Mouse (Mus musculus): ENCODE data around the gene Pih1d1.

The Pih1d1 gene

DNA sequence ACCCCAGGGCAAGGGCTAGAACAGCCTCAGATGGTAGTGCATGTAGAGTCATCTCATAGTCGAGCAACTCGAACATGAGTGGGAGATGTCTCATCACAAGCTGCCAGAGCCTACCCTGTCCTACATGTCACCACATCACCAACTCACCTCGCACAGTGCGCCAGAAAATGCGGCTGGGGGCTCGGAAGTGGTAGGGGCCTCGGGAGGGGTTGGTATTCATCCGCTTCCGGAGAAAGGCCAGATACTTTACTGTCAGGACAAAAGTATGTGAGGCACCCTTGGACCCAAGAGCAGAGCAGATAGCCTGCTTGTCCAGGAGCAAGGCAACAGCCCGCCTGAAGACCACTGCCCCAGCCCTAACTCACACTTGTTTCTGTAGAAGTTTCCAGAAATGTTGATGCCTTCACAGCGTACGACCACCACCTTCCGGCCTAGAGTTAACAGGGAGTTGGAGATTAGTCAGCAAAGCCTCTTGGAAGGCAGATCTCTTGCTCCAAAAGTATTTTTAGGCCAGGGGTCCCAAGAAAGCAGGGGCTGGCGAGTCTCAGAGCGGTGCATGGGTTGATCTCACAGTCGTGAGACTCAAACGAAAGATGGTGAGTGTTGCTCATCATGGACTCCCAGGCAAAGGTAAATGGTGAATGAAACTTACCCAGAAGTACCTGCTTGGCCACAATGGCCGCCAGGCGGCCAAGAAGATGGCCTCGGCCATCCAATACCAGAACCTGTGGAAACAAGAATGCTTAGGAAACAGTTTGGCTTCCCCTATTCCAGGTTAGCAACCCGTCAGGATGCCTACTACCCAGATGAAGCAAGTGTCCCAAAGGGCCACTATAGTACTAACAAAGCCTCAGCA is 27.0 kb upstream of the Pih1d1 start:
- DNase-seq (ENCODE audit: low spot score): no peak

DNA sequence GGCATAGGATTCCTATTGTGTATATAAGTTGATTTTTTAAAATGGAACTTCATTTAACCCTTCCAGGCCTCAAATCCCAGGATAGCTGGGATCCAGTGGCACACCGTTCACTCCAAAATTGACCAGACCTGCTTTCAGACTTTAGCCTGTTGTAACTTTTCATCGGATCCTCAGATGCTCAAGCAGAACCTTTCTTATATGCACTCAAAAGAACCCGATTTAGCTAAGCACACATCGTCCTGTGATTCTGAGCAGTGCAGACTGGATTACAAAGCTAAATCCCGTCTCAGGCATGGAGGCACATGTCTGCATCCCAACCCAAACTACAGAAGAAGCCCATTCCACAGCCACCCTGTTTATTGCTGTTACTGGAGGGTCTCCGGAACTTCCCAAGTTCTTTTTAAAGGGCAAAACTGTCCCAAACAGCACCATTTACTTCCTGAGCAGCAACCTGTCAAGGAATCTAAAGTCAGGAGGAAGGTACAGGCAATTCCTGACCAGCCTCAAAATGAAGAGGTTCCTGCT is 26.3 kb upstream of the Pih1d1 start:
- no peak for DNase-seq (ENCODE audit: low spot score)

DNA sequence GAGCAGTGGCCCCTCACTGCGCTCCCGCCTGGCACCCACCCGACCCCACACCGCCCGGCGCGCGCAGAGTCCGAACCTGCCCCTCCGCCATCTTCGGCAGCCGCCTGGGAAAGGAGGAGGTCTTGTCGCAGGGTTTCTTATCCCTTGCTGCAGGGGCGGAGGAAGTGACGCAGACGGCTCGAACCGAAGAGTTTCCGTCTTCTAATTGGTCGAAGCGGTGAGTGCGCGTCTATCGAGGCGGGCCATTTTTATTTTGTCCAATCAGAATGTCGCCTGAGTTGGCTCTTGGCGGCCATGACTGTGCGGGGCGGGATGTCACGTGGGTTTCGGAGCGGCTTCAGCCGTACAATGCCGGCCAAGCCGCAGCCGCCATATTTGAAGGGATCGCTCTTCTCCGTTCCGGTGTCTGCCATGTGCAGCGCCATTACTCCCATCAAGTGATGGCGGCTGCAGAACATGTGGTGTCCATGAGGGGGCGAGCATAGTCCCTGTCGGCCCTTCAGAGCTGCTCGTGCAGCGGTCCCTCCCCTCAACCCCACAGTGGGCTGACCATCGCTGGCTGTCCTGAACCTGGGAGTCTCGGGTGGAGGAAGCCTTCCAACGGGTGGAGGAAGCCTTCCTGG is 25.4 kb upstream of the Pih1d1 start, which contains the start of gene Rpl13a:
TSS of gene Rpl13a (minus strand) at position 138 of the 623 bp plus-strand sequence.
- peak; percentile 97 for DNase-seq (ENCODE audit: low spot score)

DNA sequence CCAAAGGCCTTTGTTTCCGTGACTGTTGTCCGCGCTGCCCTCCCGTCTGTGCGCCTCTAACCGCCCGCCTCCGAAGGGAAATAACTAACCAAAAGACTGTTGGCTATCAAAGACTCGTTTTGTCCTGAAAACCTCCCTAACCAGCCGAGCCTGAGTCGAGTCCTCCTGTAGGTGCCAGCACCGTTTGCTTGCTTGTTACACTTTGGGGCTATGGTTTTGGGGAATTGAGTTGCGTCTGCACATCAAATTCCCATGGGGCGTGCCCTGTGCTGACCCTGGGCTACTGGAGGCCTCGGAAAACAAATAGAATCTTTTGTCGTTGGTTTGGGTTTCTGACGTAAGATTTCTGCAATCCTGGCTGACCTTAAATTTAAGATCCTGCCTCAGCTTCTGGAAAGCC is 24.8 kb upstream of the Pih1d1 start:
- DNase-seq (ENCODE audit: low spot score): peak; percentile 80

DNA sequence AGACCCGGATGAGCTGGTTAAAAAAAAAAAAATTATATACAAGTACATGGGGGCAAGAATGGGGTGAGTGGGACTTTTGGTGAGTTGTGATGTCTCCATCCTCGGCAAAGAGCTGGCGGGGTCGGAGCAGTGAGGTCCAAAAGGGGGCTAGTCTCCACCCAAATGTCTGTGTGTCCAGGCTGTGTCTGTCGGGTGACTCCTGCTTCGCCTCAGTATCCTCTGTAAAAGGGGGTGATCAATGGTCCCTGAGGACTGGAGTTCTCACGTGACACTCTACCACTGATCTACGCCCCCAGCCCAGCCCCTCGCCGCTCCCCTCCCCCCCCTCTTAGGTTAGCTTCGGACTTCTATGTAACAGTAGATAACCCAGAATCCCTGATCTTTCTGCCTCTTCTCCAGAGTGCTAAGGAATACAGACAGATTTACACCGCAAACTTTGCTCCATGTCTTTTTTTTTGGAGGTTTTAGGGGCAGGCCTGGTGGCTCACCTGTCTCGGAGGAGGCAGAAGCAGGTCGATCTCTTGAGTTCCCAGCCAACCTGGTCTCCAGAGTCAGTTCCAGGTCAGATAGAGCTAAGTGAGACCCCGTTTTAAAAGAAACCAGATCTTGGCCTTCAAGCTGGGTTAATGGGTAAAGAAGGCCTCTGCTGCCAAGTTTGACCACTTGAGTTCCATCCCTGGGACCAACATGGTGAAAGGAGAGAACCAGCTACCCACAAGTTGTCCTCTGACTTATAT is 24.2 kb upstream of the Pih1d1 start:
- no peak for DNase-seq (ENCODE audit: low spot score)

DNA sequence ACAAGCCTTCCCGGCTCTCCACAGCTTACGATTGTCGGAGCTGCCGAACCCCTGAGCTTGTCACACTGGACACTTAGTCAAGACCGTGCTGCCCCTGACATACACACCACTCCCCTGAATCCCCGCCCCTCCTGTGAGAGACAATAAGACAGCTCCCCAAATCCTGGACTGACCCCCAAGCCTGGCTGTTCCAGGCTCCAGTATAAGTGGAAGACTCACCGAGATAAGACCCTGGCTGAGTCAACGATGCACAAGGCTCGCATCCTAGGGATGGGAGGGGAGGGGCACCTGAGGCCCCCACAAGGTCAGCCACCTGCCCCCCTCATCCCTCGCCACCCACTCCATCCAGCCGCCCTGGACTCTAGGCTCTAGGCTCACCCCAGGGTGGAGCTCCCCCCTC is 22.3 kb upstream of the Pih1d1 start:
- peak; percentile 43 for DNase-seq (ENCODE audit: low spot score)

DNA sequence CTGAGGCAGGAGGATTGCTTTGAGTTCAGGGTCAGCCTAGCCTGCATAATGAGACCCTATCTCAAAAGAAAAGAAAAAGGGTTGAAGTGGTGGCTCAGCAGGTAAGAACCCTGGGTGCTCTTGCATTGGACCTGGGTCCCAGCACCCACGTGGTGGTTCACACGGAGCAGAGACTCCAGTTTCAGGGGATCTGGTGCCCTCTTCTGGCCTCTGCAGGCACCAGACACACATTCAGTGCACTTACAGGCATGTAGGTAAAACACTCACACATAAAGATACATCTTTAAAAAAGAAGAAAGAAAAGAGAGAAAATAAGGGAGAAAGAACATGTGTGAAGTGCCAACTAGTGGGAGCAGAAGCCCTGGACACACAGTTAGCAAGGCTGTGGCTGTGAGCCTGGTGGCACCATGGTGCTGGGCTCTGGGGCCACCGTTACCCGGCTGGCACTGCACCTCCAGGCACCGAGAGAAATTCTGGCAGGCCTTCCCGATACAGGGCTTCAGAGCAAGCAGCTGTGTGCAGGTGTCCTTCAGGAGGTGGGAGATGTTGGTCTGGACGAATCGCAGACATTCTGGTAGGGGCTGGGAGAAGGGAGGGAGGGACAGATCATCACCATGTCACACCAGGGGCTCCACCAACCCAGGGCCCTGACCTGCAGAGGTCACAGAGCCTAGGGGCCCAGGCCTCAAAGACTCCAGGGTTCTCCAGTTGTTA is 20.5 kb upstream of the Pih1d1 start:
- no peak for DNase-seq (ENCODE audit: low spot score)

DNA sequence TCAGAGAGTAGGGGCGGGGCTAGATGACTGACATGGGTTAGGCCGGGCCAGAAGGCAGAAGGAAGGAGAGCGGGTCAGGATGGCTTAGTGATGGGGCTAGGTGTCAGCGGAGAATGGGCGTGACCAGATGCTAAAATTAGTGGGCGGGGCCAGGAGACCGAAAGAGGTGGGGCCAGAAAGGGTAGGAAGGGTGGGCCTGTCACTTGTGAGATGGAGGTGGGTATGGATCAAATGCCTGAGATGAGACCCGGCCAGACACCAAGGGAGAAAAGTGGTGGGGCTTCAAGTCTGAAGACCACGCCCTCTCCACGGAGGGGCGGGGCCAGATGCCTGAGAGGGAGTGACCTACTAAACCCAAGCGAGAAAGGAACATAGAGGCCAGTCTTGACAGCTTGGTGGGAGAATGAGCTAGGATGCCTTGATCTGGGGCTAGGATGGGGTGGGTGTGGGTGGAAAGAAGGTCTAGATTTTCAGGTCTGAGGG is 19.5 kb upstream of the Pih1d1 start:
- peak; percentile 82 for DNase-seq (ENCODE audit: low spot score)

DNA sequence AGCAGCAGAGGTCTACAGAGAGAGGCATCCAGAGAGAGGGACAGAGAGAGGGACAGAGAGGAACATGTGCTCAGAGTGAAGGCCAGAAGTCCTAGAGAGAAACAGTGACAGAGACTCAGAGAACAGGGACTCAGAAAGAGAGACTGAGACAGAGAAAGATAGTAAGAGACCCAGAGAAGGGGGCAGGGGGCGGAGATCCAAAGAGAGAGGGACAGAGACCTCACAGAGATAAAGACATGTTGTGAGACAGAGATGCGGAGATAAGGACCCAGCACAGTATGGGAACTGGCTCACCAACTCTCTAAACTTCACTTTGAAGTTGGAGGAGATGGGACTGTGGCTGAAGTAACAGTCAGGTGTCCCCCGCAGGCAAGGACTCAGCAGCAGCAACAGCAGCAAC is 18.7 kb upstream of the Pih1d1 start:
- no peak for DNase-seq (ENCODE audit: low spot score)

DNA sequence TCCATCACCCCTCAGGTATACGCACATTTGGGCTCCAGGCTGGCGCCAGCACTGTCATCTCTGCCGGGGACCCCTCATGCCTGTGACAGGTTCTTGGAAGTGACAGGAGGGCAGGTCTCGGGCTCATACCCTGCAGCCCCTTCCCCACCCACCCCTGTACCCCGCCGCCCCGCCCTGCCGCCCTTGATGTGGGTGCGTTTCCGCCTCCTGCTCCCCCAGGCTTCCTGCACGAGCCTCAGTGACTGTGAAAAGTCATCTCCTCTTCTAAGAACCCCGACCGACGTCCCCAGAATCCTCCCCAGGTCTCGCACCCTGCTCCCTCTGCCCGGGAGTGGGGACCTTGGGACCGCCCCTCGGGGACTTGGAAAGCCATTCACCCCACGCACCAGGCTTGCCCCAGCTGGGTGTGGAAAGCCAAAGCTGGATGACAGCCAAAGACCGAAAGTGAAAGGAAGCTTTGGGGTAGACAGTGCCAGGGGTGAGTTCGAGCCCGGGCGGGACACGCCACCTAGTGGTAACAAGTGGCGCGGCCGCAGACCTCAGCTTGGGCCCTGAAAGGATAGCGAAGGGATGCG is 18.0 kb upstream of the Pih1d1 start, which contains the start of the genes Gm45713 and Flt3l:
TSS of gene Gm45713 (minus strand) at position 239 of the 575 bp plus-strand sequence.
TSS of gene Flt3l (minus strand) at position 440 of the 575 bp plus-strand sequence.
- peak; percentile 94 for DNase-seq (ENCODE audit: low spot score)

DNA sequence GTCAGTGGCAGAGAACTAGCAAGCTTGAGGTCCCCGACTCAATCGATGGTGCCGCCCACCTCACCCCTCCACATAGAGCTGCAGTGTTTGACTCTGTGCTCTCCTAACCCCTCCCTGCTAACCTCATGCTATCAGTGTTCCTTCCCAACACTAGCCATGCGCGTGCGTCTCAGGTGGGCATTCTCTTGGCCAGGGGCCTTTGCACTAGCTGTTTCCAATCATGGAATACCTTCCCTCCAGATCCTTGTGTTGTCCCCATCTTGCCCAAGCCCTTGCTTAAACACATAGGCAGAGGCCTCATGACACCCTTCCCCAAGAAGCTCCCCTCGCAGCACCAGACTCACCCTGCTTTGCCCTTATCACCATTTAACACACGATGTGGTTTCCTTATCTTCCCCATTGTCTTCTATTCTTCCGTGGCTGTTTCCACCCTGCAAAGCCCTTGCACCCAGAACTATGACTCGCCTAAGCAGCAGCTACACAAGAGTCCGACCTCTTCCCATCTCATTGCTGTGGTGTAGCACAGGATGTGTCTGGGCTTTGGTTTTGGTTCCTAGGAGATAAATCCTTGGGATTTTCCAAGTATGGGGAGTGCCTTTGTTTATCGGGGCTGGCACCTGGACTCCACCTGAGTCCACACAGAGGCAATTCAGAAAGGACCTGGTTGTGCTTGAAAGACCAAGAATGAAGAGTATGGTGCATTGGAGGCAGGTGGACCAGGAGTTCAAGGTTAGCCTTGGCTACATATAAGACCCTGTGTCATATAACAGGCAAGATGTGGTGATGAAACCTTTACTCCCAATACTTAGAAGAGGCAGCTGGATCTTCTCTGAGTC is 16.7 kb upstream of the Pih1d1 start:
- DNase-seq (ENCODE audit: low spot score): no peak

DNA sequence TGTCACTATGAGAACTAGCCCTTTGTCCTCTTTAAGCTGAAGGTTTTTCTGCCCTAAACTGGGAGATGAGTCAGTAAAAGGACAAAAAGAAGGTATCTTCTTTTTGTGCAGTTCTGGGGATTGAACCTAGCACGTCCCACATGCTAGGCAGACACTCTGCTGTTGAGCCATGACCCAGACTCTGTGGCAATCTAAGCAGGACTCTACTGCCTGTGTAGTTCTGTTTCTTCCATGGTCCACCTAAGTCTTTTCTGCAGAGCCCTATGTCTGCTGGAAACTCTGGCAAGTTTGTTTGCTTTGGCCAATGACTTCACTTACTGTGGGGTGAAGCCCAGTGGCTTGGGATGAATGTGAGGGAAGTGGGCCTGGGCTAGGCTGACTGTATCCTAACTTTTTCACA is 15.7 kb upstream of the Pih1d1 start:
- no peak for DNase-seq (ENCODE audit: low spot score)

DNA sequence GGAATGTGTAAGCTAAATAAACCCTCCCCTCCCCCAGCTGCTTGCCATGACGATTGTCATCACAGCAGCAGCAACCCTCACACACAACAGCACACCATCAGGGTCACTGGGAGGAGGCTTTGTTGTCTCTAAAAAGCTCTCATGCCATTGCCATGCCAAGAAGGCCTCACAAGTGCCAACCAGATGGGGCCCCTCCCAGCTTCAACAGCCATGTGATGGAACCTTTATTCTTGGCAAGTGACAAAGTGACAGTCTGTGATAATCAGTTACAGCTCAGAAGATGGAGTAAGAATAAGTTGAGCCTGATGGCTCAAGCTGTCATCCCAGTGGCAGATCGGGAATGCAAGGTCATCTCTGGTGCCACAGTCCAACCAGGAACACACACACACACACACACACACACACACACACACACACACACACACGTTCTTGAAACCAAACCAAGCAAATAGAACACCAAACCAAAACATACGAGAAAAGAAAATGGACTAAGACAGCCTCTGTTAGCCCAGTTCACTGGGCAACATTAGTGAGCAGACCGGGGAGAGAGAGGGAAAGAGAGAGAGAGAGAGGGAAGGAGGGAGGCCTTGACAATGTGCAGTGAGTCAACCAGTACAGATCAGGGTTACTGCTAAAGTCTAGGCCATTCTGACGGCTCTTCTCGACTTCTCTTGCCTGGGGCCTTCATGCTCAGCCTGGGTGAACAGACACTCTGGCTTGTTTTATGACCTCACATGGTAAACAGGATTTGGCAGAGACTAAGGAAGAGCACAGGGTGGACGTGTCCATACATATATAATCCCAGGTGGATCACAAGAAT is 14.0 kb upstream of the Pih1d1 start:
- DNase-seq (ENCODE audit: low spot score): no peak

DNA sequence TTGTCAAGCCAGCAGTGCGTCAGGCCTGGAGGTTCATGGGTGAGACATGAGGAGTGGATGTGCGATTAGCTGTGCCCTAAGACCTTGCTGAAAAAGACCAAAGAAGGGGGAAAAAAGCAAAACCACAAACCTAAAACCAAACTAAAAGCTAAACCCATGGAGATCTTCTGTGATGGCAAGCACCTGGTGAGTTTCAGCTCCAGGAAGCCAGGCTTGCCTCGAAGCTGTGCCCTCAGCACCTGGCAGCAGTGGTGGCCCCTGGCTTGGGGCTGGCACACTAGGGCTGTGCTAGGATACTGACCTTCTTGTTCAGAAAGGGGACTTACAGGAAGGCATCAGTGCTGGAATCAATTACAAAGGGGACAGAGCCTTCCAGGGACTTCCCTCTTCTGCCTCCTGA is 12.8 kb upstream of the Pih1d1 start:
- DNase-seq (ENCODE audit: low spot score): no peak

DNA sequence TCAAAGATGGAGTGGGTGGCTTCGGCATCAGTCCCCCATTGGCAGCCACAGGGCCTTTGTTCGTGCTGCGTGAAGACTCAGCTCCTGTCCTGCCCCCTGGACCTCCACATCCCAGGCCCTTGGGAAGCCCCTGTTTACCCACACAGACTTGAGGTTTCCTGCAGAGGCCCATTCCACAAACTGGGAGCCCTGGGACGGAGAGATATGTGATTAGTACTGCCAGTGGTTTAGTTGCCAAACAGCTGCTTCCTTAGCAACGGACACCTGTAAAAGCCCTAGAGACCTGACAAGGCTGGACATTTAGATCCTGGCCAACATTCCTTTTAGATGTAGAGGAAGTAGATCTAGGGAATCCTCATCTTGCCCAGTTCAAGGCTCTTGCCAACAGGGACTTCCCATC is 12.2 kb upstream of the Pih1d1 start:
- no peak for DNase-seq (ENCODE audit: low spot score)

DNA sequence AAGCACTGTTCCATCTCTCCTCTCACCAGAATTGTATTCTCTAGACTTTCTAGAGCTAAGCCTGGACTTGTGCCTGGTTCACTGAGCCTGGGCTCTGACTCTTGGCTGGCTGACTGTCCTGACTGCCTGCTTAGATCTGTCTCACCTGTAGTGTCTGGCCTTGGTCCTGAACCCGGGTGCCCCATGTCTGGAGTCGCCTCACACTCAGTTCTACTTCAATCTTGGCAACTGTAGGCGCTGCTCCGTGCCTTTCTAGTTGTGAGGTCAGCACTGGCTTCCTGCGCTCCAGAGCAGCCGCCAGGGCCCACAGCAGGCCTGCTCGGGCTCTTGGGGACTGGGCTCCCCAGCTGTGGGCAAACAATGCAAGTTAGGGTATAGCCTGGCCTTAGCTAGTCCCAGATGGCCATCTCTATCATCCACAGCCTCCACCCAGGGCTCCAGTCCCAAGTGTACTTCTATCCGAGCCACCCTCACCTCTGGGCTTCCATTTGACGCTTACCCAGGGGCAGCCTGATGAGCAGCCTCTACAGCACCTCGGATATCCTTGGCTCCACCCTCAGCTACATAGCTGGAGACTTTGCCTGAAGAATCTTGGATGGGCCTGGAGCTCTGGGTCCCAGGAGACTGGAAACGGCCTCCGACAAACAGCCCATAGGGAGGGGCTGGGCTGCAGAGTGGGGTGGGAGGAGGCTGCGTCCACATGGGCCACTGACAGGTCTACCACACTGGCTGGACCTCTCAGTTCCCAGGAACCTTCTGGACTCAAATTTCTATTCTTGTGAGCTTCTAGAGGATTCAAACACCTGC is 9.5 kb upstream of the Pih1d1 start:
- no peak for DNase-seq (ENCODE audit: low spot score)

DNA sequence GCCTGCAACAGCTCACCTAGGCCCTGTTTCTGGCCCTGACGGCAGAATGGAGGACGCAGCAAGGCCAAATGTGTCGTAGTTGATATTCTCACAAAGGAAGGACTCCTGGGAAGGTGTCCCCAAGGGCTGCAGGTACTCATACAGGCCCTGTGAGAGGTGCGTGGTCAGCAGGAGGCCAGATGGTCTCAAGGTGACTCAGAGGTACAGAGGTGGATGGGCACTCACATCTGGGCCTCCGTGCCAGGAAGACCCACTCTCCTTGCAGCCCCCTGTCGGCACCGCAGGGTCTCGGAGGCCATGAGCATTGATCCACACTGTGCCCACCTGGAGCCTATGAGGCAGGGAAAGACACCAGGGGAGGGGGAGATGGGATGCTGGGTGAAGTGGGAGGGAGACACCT is 8.6 kb upstream of the Pih1d1 start:
- no peak for DNase-seq (ENCODE audit: low spot score)

DNA sequence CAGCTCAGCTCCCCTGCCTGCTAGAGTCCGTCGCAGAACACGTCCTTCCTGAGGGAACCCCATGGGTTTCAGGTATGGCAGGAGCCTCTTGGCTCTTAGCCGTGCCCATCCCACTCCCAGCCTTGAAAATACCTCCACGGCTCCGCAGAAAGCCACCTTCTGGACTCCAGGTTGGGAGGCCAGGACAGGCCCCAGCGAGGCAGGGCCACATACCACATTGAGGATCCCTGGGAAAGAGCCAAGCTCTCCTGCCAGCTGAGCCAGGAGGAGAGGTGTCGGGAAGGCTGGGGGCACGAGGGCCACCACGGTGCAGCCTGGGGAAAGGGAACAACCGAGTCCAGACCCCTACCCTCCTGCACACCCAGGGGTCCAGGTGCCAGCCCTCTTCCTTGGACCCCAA is 6.8 kb upstream of the Pih1d1 start:
- no peak for DNase-seq (ENCODE audit: low spot score)

DNA sequence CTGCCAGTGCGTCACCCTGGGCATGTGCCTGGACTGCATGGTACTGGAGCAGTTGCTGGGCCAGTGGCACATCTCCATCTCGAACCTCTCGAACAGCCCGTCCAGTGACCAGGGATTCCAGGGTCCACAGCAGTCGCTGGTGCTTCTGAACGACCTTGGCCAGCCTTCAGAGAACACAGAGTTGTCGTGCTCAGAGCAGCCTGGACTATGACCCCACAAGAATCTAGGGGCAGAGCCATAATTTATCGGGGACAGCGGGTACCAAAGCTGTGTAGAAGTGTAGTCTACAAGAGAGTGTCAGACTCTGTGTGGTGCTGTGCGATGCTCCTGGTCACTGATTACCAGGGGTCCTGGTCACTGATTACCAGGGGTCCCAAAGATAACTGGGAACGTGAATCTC is 6.2 kb upstream of the Pih1d1 start:
- DNase-seq (ENCODE audit: low spot score): no peak

Data from testis, postnatal 10 days (tissue).